Mouse (Mus musculus) CH12.LX (cell line): ENCODE measurements around the gene Htra1. TPM values are rescaled to one million over a fixed set of nuclear protein-coding genes. Genes with fewer than 3 reads are reported as not detected.

Experiments used
- DNase-seq: peaks from one replicate; pipeline ENCODE4 v3.0.0-alpha.2; 2013; ENCODE audit errors: extremely low read depth
- H3K27ac ChIP-seq: 2 replicates; pipeline ENCODE4 v1.5.1; 2012; ENCODE audit warnings: low read depth, mild to moderate bottlenecking, control low read depth, moderate library complexity; ENCODE audit not compliant: insufficient read depth
- H3K27me3 ChIP-seq: replicated peaks from 2 replicates; pipeline ENCODE3; 2012; ENCODE audit warnings: inconsistent platforms
- H3K36me3 ChIP-seq, 2 experiments: replicated peaks in 1 of 2; 2 replicates each; pipeline versions ENCODE3 to v1.6.1; 2012; ENCODE audit warnings: inconsistent platforms in 1 of 2, low read length in 1 of 2, mild to moderate bottlenecking in 1 of 2, mixed read lengths in 1 of 2, moderate library complexity in 1 of 2; ENCODE audit not compliant: control insufficient read depth in 1 of 2, insufficient read depth in 1 of 2
- H3K4me1 ChIP-seq, 2 experiments: 2 replicates each; pipeline ENCODE4 v1.6.1; 2012; ENCODE audit warnings: inconsistent platforms in 1 of 2, moderate library complexity in 1 of 2; ENCODE audit not compliant: insufficient read depth in 2 of 2, control insufficient read depth in 1 of 2
- H3K4me2 ChIP-seq: 2 replicates; pipeline ENCODE4 v1.6.1; 2012; ENCODE audit warnings: low read depth, mild to moderate bottlenecking, control low read depth; ENCODE audit not compliant: poor library complexity, insufficient read depth, severe bottlenecking
- H3K4me3 ChIP-seq, 3 experiments: fragments of 150-350 bp in 1 of 3; sonication (generic) in 1 of 3; replicated peaks in 1 of 3; 2 replicates each; pipeline versions ENCODE3 to v1.5.1; 2011 to 2012; ENCODE audit warnings: low read depth in 2 of 3, low read length in 2 of 3, mild to moderate bottlenecking in 2 of 3, moderate library complexity in 2 of 3, control low read depth in 1 of 3, improper control_type of control experiment in 1 of 3, inconsistent platforms in 1 of 3, mixed read lengths in 1 of 3; ENCODE audit not compliant: poor library complexity in 1 of 3
- H3K79me2 ChIP-seq: replicated peaks from 2 replicates; pipeline ENCODE4 v1.6.1; 2012; ENCODE audit warnings: mild to moderate bottlenecking, moderate library complexity; ENCODE audit not compliant: control insufficient read depth, poor library complexity, insufficient read depth, severe bottlenecking; ENCODE audit errors: extremely low read depth
- H3K9ac ChIP-seq: 2 replicates; pipeline ENCODE4 v1.6.1; 2012; ENCODE audit warnings: low read depth, mild to moderate bottlenecking, control low read depth, moderate library complexity; ENCODE audit not compliant: insufficient read depth
- H3K9me3 ChIP-seq: replicated peaks from 2 replicates; pipeline ENCODE3; 2012; ENCODE audit warnings: low read length, inconsistent platforms, mixed read lengths
- BHLHE40 ChIP-seq: IDR thresholded peaks from 2 replicates; pipeline ENCODE4 v1.6.1; 2011; ENCODE audit warnings: mild to moderate bottlenecking, low read depth, low read length, improper control_type of control experiment
- CHD1 ChIP-seq: IDR thresholded peaks from 2 replicates; pipeline ENCODE4 v1.6.1; 2012; ENCODE audit warnings: low read depth, low read length, improper control_type of control experiment, inconsistent platforms
- CHD2 ChIP-seq: IDR thresholded peaks from 2 replicates; pipeline ENCODE4 v1.6.1; 2011; ENCODE audit warnings: low read length, improper control_type of control experiment
- ELF1 ChIP-seq: IDR thresholded peaks from 2 replicates; pipeline ENCODE4 v1.6.1; 2014; ENCODE audit warnings: low read depth, mild to moderate bottlenecking, inconsistent platforms, low read length, improper control_type of control experiment
- EP300 ChIP-seq: IDR thresholded peaks from 2 replicates; pipeline ENCODE4 v1.6.1; 2011; ENCODE audit warnings: low read length, improper control_type of control experiment
- GABPA ChIP-seq: IDR thresholded peaks from 2 replicates; pipeline ENCODE4 v1.6.1; 2012; ENCODE audit warnings: low read depth, low read length, improper control_type of control experiment, inconsistent platforms; ENCODE audit not compliant: insufficient replicate concordance
- HCFC1 ChIP-seq: IDR thresholded peaks from 2 replicates; pipeline ENCODE4 v1.6.1; 2012; ENCODE audit warnings: low read depth, mild to moderate bottlenecking, inconsistent platforms, low read length, improper control_type of control experiment
- IRF4 ChIP-seq: IDR thresholded peaks from 2 replicates; pipeline ENCODE4 v1.6.1; 2014; ENCODE audit warnings: low read depth, mild to moderate bottlenecking, inconsistent platforms, low read length, improper control_type of control experiment
- JUND ChIP-seq: conservative IDR thresholded peaks from 2 replicates; pipeline ENCODE4 v1.6.1; 2011; ENCODE audit warnings: low read depth, low read length, improper control_type of control experiment
- MAZ ChIP-seq: IDR thresholded peaks from 2 replicates; pipeline ENCODE4 v1.6.1; 2012; ENCODE audit warnings: low read depth, mild to moderate bottlenecking, inconsistent platforms, low read length, improper control_type of control experiment, moderate library complexity
- MEF2A ChIP-seq: IDR thresholded peaks from 2 replicates; pipeline ENCODE4 v1.6.1; 2014; ENCODE audit warnings: low read depth, mild to moderate bottlenecking, inconsistent platforms, low read length, improper control_type of control experiment, borderline replicate concordance
- MXI1 ChIP-seq: IDR thresholded peaks from 2 replicates; pipeline ENCODE4 v1.6.1; 2011; ENCODE audit warnings: mild to moderate bottlenecking, low read depth, low read length, improper control_type of control experiment
- MYC ChIP-seq: IDR thresholded peaks from 2 replicates; pipeline ENCODE4 v1.6.1; 2011; ENCODE audit warnings: low read depth, mild to moderate bottlenecking, improper control_type of control experiment, low read length
- NELFE ChIP-seq: IDR thresholded peaks from 2 replicates; pipeline ENCODE4 v1.6.1; 2011; ENCODE audit warnings: low read depth, low read length, improper control_type of control experiment
- NRF1 ChIP-seq: IDR thresholded peaks from 2 replicates; pipeline ENCODE4 v1.6.1; 2014; ENCODE audit warnings: low read depth, mild to moderate bottlenecking, inconsistent platforms, low read length, improper control_type of control experiment, moderate library complexity
- PAX5 ChIP-seq: IDR thresholded peaks from 2 replicates; pipeline ENCODE4 v1.6.1; 2012; ENCODE audit warnings: low read length, inconsistent platforms, mixed read lengths
- POLR2A ChIP-seq: IDR thresholded peaks from 2 replicates; pipeline ENCODE4 v1.6.1; 2011; ENCODE audit warnings: low read depth, mild to moderate bottlenecking, improper control_type of control experiment, low read length
- RAD21 ChIP-seq: IDR thresholded peaks from 2 replicates; pipeline ENCODE4 v1.6.1; 2011; ENCODE audit warnings: low read depth, mild to moderate bottlenecking, low read length, improper control_type of control experiment, moderate library complexity
- RCOR1 ChIP-seq: conservative IDR thresholded peaks from 2 replicates; pipeline ENCODE4 v1.6.1; 2012; ENCODE audit warnings: low read depth, mild to moderate bottlenecking, inconsistent platforms, low read length, improper control_type of control experiment
- SIN3A ChIP-seq: IDR thresholded peaks from 2 replicates; pipeline ENCODE4 v1.6.1; 2012; ENCODE audit warnings: low read length, improper control_type of control experiment, inconsistent platforms
- TBP ChIP-seq: conservative IDR thresholded peaks from 2 replicates; pipeline ENCODE4 v1.6.1; 2011; ENCODE audit warnings: low read depth, low read length, improper control_type of control experiment
- TCF12 ChIP-seq: IDR thresholded peaks from 2 replicates; pipeline ENCODE4 v1.6.1; 2014; ENCODE audit warnings: low read depth, mild to moderate bottlenecking, inconsistent platforms, low read length, improper control_type of control experiment
- USF2 ChIP-seq: conservative IDR thresholded peaks from 2 replicates; pipeline ENCODE4 v1.6.1; 2011; ENCODE audit warnings: low read depth, low read length, improper control_type of control experiment
- ZKSCAN1 ChIP-seq: IDR thresholded peaks from 2 replicates; pipeline ENCODE4 v1.6.1; 2012; ENCODE audit warnings: low read depth, inconsistent platforms, low read length, improper control_type of control experiment, borderline replicate concordance
- ZNF384 ChIP-seq: IDR thresholded peaks from 2 replicates; pipeline ENCODE4 v1.6.1; 2012; ENCODE audit warnings: low read depth, low read length, improper control_type of control experiment, inconsistent platforms
- dilution Hi-C: fragments of 300-500 bp; cut with MboI; formaldehyde crosslinking; loops from 2 replicates; pipeline ENCODE4 v1.14.3; 2020; ENCODE audit warnings: low sequenced_read_pairs; ENCODE audit not compliant: extremely low pct_unique_long_range_greater_than_20kb, extremely low pct_ligation_motif_present
- in situ Hi-C: fragments of 300-500 bp; cut with MboI; formaldehyde crosslinking; loops from 3 replicates; pipeline ENCODE4 v1.14.3; 2019; ENCODE audit warnings: low sequenced_read_pairs, low pct_ligation_motif_present, low pct_unique_long_range_greater_than_20kb, mixed read lengths
- polyA plus RNA-seq: library from polyadenylated mRNA; unstranded; fragments of >175 nt; gene quantifications from 2 replicates; pipeline ENCODE4 v1.2.1, GENCODE M21; 2012; ENCODE audit warnings: low read depth; ENCODE audit not compliant: insufficient read length
- total RNA-seq, 2 experiments: library from RNA; depleted of rRNA; stranded (reverse); fragments of 300-350 nt in 1 of 2; fragments of >200 nt in 1 of 2; gene quantifications; 2 replicates each; pipeline ENCODE4 v1.2.3; 2012 to 2014

Gene Htra1
- total and polyA plus RNA-seq, 3 experiments = not detected

DNA sequence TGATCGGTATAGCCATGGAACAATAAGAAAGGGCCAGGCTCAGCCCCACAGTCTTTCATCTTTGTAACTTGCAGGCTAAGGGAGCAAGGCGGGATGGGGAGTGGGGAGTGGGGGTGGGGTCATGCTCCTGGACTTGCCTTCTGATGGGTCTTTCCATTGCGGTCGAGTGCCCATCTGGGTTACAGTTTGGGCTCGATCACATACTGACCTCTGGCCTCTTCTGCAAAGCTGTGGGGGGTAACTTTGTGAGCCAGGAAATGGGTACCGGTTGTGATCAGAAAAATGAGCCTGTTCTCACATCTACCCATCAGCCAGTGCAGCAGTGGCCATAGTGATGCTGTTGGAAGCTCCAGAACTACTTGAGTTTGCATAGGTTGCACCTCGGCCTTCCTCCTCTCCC, 22.6 kb downstream of the Htra1 start:
- H3K79me2 ChIP-seq = no peaks in the 10 kb centered on the region
- H3K9me3 ChIP-seq = peaks cover 6% of the 10 kb centered on the region
- H3K4me2 ChIP-seq = no peak overlapping the region
- in situ Hi-C loops = no loop called here
- H3K9ac ChIP-seq = no peak overlapping the region
- H3K36me3 ChIP-seq = no peaks in the 10 kb centered on the region
- TF ChIP-seq USF2 (no peak), IRF4 (no peak), TCF12 (no peak), SIN3A (no peak), JUND (no peak), CHD2 (no peak), NRF1 (no peak), ZNF384 (no peak), BHLHE40 (no peak), ZKSCAN1 (no peak)
- no peak overlapping the region for H3K27ac ChIP-seq
- no peak overlapping the region for H3K4me3 ChIP-seq
- no peaks in the 10 kb centered on the region for H3K4me1 ChIP-seq
- dilution Hi-C loops = no loop called here
- DNase-seq = no peak
- H3K27me3 ChIP-seq = peaks cover 79% of the 10 kb centered on the region

DNA sequence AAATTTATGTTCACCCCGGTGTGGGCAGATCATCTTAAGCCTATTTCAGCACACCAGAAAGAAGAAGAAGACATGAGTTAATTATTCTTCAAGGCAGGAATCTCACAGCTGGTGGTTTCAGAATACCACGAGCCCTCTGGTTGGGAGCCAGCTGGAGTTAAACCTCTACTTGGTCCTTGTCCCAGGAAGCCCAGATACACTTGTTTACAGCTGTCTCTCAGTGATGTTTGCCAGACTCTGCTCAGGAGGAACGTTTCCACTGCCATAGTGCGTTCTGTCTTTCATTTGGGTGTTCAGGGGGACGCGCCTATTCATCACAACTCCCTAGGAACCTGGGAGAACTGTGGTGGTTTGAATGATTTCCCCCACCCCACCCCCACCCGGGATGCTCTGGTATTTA, 24.0 kb downstream of the Htra1 start:
- no peak for TF ChIP-seq TBP
- no peak for TF ChIP-seq ZNF384
- no peak for TF ChIP-seq MYC
- no peak for TF ChIP-seq RCOR1
- TF ChIP-seq POLR2A = no peak
- TF ChIP-seq MXI1 = no peak
- TF ChIP-seq RAD21 = no peak
- TF ChIP-seq HCFC1 = no peak
- TF ChIP-seq ZKSCAN1 = no peak
- no peak for TF ChIP-seq NRF1
- no peak for TF ChIP-seq NELFE
- no peak for TF ChIP-seq MEF2A
- TF ChIP-seq CHD1 = no peak
- no peak for TF ChIP-seq PAX5
- no peak for TF ChIP-seq ELF1
- no peak for TF ChIP-seq GABPA
- TF ChIP-seq MAZ = no peak
- TF ChIP-seq IRF4 = no peak
- no peak for TF ChIP-seq EP300
- no peaks in the 10 kb centered on the region for H3K36me3 ChIP-seq
- peaks cover 78% of the 10 kb centered on the region for H3K27me3 ChIP-seq
- no peaks in the 10 kb centered on the region for H3K4me1 ChIP-seq
- H3K27ac ChIP-seq = no peak overlapping the region
- in situ Hi-C loops = no loop called here
- DNase-seq = no peak
- H3K4me3 ChIP-seq = no peak overlapping the region
- no peak overlapping the region for H3K4me2 ChIP-seq
- peaks cover 5% of the 10 kb centered on the region for H3K9me3 ChIP-seq
- H3K9ac ChIP-seq = no peak overlapping the region
- no peaks in the 10 kb centered on the region for H3K79me2 ChIP-seq
- dilution Hi-C loops = no loop called here
